Mouse (Mus musculus) spleen, embryonic (tissue): ENCODE data around the gene Acnat1.
"Not testable (repeated sequence)": the region's sequence is repeated elsewhere in the genome, so short reads cannot be mapped to it uniquely, and the experiment has no call there.

Experiments used
- CTCF ChIA-PET: fragments of 350-600 bp; sonication (Branson Sonifier 250); formaldehyde crosslinking; loops from one replicate; lab custom pipeline; 2022; lab: Charles Lee

Gene Acnat1

GRCm38 (mm10) chr4:49473435-49474100 is at the start of gene Acnat1:
TSS of gene Acnat1 (minus strand) at chr4:49473912.
- CTCF ChIA-PET: no interaction called here

- CTCF ChIA-PET: no interaction called here
Measured at GRCm38 (mm10) chr4:49522576-49522975, 48.9 kb upstream of the Acnat1 start.

- CTCF ChIA-PET: no interaction called here
Measured at GRCm38 (mm10) chr4:49521346-49521745, 47.6 kb upstream of the Acnat1 start.

- CTCF ChIA-PET: no interaction called here
Measured at GRCm38 (mm10) chr4:49520572-49521340, 47.0 kb upstream of the Acnat1 start, which contains the start of the genes Mrpl50 and Zfp189. TSS of gene Mrpl50 (minus strand) at chr4:49521093. TSS of gene Zfp189 (plus strand) at chr4:49521176.

GRCm38 (mm10) chr4:49519476-49519875 is 45.8 kb upstream of the Acnat1 start:
- CTCF ChIA-PET: interaction anchor here (0.7 kb wide), 1 partner anchor 1323 kb away, joined by 7 read pairs; no protein-coding TSS in a partner anchor

- CTCF ChIA-PET: no interaction called here
Measured at GRCm38 (mm10) chr4:49514441-49514840, 40.7 kb upstream of the Acnat1 start.

GRCm38 (mm10) chr4:49512636-49513035 is 38.9 kb upstream of the Acnat1 start:
- CTCF ChIA-PET: no interaction called here

GRCm38 (mm10) chr4:49510236-49510835 is 36.6 kb upstream of the Acnat1 start:
- CTCF ChIA-PET: not testable (repeated sequence)

GRCm38 (mm10) chr4:49509183-49509582 is 35.5 kb upstream of the Acnat1 start:
- CTCF ChIA-PET: no interaction called here

GRCm38 (mm10) chr4:49506386-49506785 is 32.7 kb upstream of the Acnat1 start, which contains the start of gene Baat:
TSS of gene Baat (minus strand) at chr4:49506557.
- CTCF ChIA-PET: no interaction called here

- CTCF ChIA-PET: no interaction called here
Measured at GRCm38 (mm10) chr4:49503563-49503962, 29.9 kb upstream of the Acnat1 start.

- CTCF ChIA-PET: not testable (repeated sequence)
Measured at GRCm38 (mm10) chr4:49485934-49486650, 12.4 kb upstream of the Acnat1 start.

GRCm38 (mm10) chr4:49485442-49485841 is 11.7 kb upstream of the Acnat1 start:
- CTCF ChIA-PET: no interaction called here

GRCm38 (mm10) chr4:49480896-49481295 is 7.2 kb upstream of the Acnat1 start:
- CTCF ChIA-PET: no interaction called here

GRCm38 (mm10) chr4:49480104-49480760 is 6.5 kb upstream of the Acnat1 start:
- CTCF ChIA-PET: no interaction called here

- CTCF ChIA-PET: not testable (repeated sequence)
Measured at GRCm38 (mm10) chr4:49479035-49479434, 5.3 kb upstream of the Acnat1 start.

- CTCF ChIA-PET: no interaction called here
Measured at GRCm38 (mm10) chr4:49478118-49478877, 4.6 kb upstream of the Acnat1 start.

- CTCF ChIA-PET: no interaction called here
Measured at GRCm38 (mm10) chr4:49474583-49474982, 871 bp upstream of the Acnat1 start.

- CTCF ChIA-PET: no interaction called here
Measured at GRCm38 (mm10) chr4:49469435-49470151, 4.1 kb downstream of the Acnat1 start.

GRCm38 (mm10) chr4:49467360-49467759 is 6.4 kb downstream of the Acnat1 start:
- CTCF ChIA-PET: no interaction called here
